Mouse (Mus musculus): ENCODE results near the gene Rere. TPM values are rescaled to one million over a fixed set of nuclear protein-coding genes. Genes with fewer than 3 reads are reported as not detected.
A peak's percentile ranks its signal among the peaks of the same experiment; 100 is the strongest.

Gene Rere
- total RNA-seq, 2 experiments from 2014 or later: 84.7 to 103 TPM

GRCm38 (mm10) chr4:150402608-150402985, 121.2 kb downstream of the Rere start:
- intact Hi-C loops (cut with DNase I): no loop called here
- no peak for DNase-seq (ENCODE audit: low spot score in 2 of 2)

- no peak for DNase-seq (ENCODE audit: low spot score in 2 of 2)
- intact Hi-C loops (cut with DNase I): no loop called here
Observed at GRCm38 (mm10) chr4:150403941-150404340, 122.5 kb downstream of the Rere start.

GRCm38 (mm10) chr4:150404583-150404982, 123.1 kb downstream of the Rere start:
- intact Hi-C loops (cut with DNase I): no loop called here
- DNase-seq (ENCODE audit: low spot score in 2 of 2): no peak

GRCm38 (mm10) chr4:150405786-150406185, 124.3 kb downstream of the Rere start:
- DNase-seq (ENCODE audit: low spot score in 2 of 2): no peak
- intact Hi-C loops (cut with DNase I): no loop called here

- intact Hi-C loops (cut with DNase I): no loop called here
- no peak for DNase-seq (ENCODE audit: low spot score in 2 of 2)
Observed at GRCm38 (mm10) chr4:150406320-150406719, 124.9 kb downstream of the Rere start.

GRCm38 (mm10) chr4:150406821-150407220, 125.4 kb downstream of the Rere start:
- DNase-seq (ENCODE audit: low spot score in 2 of 2): no peak
- intact Hi-C loops (cut with DNase I): no loop called here

- intact Hi-C loops (cut with DNase I): no loop called here
- DNase-seq (ENCODE audit: low spot score in 2 of 2): no peak
Observed at GRCm38 (mm10) chr4:150414296-150414695, 132.8 kb downstream of the Rere start.

GRCm38 (mm10) chr4:150414759-150415158, 133.3 kb downstream of the Rere start:
- intact Hi-C loops (cut with DNase I): no loop called here
- DNase-seq (ENCODE audit: low spot score in 2 of 2): no peak

- intact Hi-C loops (cut with DNase I): no loop called here
- DNase-seq (ENCODE audit: low spot score in 2 of 2): no peak
Observed at GRCm38 (mm10) chr4:150415227-150415969, 134.0 kb downstream of the Rere start.

- intact Hi-C loops (cut with DNase I): no loop called here
- no peak for DNase-seq (ENCODE audit: low spot score in 2 of 2)
Observed at GRCm38 (mm10) chr4:150420576-150421263, 139.3 kb downstream of the Rere start.

GRCm38 (mm10) chr4:150426098-150426879, 144.8 kb downstream of the Rere start:
- intact Hi-C loops (cut with DNase I): no loop called here
- no peak for DNase-seq (ENCODE audit: low spot score in 2 of 2)

GRCm38 (mm10) chr4:150426880-150427476, 145.5 kb downstream of the Rere start:
- DNase-seq (ENCODE audit: low spot score in 2 of 2): no peak
- intact Hi-C loops (cut with DNase I): no loop called here

- DNase-seq (ENCODE audit: low spot score in 2 of 2): no peak
- intact Hi-C loops (cut with DNase I): no loop called here
Observed at GRCm38 (mm10) chr4:150428762-150429161, 147.3 kb downstream of the Rere start.

- intact Hi-C loops (cut with DNase I): no loop called here
- no peak for DNase-seq (ENCODE audit: low spot score in 2 of 2)
Observed at GRCm38 (mm10) chr4:150433827-150434574, 152.6 kb downstream of the Rere start.

- DNase-seq (ENCODE audit: low spot score in 2 of 2): no peak
- intact Hi-C loops (cut with DNase I): no loop called here
Observed at GRCm38 (mm10) chr4:150435590-150435989, 154.1 kb downstream of the Rere start.

- intact Hi-C loops (cut with DNase I): no loop called here
- no peak for DNase-seq (ENCODE audit: low spot score in 2 of 2)
Observed at GRCm38 (mm10) chr4:150438621-150439020, 157.2 kb downstream of the Rere start.

GRCm38 (mm10) chr4:150441931-150442330, 160.5 kb downstream of the Rere start:
- intact Hi-C loops (cut with DNase I): no loop called here
- DNase-seq (ENCODE audit: low spot score in 2 of 2): peak in 1 of 2 experiments; percentile 20

- no peak for DNase-seq (ENCODE audit: low spot score in 2 of 2)
- intact Hi-C loops (cut with DNase I): no loop called here
Observed at GRCm38 (mm10) chr4:150444068-150444467, 162.6 kb downstream of the Rere start.

GRCm38 (mm10) chr4:150446617-150447016, 165.2 kb downstream of the Rere start:
- intact Hi-C loops (cut with DNase I): no loop called here
- no peak for DNase-seq (ENCODE audit: low spot score in 2 of 2)
